Mouse (Mus musculus) embryonic fibroblast, embryonic 13.5 days (primary cell): Measurements from ENCODE around the gene Nphp1.

Experiments
- CTCF ChIP-seq: IDR thresholded peaks from 2 replicates; pipeline ENCODE4 v1.5.1; 2011; ENCODE audit warnings: mild to moderate bottlenecking, control low read depth, low read length, moderate library complexity, borderline replicate concordance; ENCODE audit not compliant: insufficient read depth
- POLR2A ChIP-seq: IDR thresholded peaks from 2 replicates; pipeline ENCODE4 v1.6.1; 2011; ENCODE audit warnings: low read depth, mild to moderate bottlenecking, control low read depth, low read length, moderate library complexity

- no peak for TF ChIP-seq CTCF
- TF ChIP-seq POLR2A: no peak
Measured at GRCm38 (mm10) chr2:127718839-127719468, 69.7 kb downstream of the Nphp1 start.
